Mouse (Mus musculus): ENCODE results near the gene Mcf2l. TPM values are rescaled to one million over a fixed set of nuclear protein-coding genes. Genes with fewer than 3 reads are reported as not detected.

The Mcf2l gene
- polyA plus RNA-seq, 1 experiment from 2014 or later, result 21.5 TPM

DNA sequence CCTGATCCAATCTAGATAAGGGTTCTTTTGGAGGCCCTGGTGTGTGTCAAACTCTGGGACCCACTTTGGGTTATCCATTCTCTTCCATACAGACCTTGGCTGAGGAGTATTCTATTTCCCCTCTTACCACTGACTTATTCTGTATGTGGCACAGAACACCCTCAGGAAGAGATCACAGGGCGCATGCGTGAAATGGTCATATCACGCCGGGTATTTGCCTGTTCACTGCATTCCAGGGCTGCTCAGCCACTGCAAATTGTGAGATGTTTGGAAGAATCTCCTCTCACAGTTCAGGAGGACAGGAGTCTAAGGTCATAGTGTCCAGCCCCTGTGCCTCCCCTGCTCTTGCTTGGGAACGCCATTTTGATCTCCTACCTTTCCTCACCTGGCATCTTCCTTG is 3.0 kb upstream of the Mcf2l start:
- ATAC-seq (ENCODE audit: low FRiP score, low TSS enrichment), result no peak
- Histone ChIP-seq H3K27me3 (ENCODE audit: insufficient read depth, low read length) (0 out of 2 replicates have a peak, but pooled peaks cover 9% of the 10 kb centered on the region), H3K4me3 (ENCODE audit: low read length) (no peak overlapping the region), H3K36me3 (ENCODE audit: insufficient read depth, low read length) (no peaks in the 10 kb centered on the region), H3K4me2 (replicated peaks; ENCODE audit: low read depth, low read length) (no peak overlapping the region), H3K9ac (replicated peaks; ENCODE audit: low read length) (no peak overlapping the region), H3K4me1 (ENCODE audit: insufficient read depth, low read length) (peaks cover 7% of the 10 kb centered on the region), H3K9me3 (ENCODE audit: low read length) (no peaks in the 10 kb centered on the region), H3K27ac (ENCODE audit: low read length) (no peak overlapping the region)
- WGBS, result 87% methylated on average over 5 of the region's 5 CpGs

DNA sequence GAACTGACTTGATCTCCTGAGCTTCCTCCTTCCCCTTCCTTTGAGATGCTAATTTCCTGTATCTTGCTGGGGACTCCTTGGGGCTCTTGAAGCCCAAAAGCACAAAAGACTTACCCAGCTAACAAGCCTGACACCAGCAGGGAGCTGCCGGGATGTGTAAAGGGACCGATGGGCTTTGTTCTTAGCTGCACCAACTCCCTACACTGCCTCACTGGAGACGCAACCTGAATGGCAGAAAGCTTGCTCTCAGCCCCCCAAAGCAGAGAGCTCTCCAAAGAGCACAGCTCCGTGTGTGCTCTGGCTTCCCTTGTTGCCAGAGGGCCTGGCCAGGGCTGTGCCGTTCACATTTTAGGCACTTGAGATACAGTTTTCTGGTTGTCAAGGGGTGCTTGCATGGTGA is 2.1 kb upstream of the Mcf2l start:
- 22% methylated on average over 5 of the region's 5 CpGs for WGBS
- Histone ChIP-seq H3K27me3 (ENCODE audit: insufficient read depth, low read length) (0 out of 2 replicates have a peak, but pooled peaks cover 9% of the 10 kb centered on the region), H3K9ac (replicated peaks; ENCODE audit: low read length) (no peak overlapping the region), H3K4me3 (ENCODE audit: low read length) (no peak overlapping the region), H3K36me3 (ENCODE audit: insufficient read depth, low read length) (no peaks in the 10 kb centered on the region), H3K4me1 (ENCODE audit: insufficient read depth, low read length) (peaks cover 15% of the 10 kb centered on the region), H3K4me2 (replicated peaks; ENCODE audit: low read depth, low read length) (no peak overlapping the region), H3K27ac (ENCODE audit: low read length) (no peak overlapping the region), H3K9me3 (ENCODE audit: low read length) (no peaks in the 10 kb centered on the region)
- no peak for ATAC-seq (ENCODE audit: low FRiP score, low TSS enrichment)

DNA sequence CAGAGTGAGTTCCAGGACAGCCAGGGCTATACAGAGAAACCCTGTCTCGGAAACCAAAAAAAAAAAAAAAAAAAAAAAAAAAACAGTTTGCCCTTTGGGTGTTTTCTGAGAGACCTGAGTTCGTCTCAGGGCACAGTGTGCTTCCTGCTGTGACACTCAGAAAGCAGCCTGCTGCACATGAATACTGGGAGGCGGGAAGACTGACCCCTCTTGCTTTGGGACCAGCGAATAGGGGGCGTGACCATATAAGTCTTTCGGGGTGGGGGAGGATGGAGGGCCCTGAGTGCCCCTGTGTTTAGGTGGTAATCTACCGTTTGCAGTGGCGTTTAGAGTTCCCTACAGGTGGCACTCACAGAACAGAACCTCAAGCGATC is 636 bp upstream of the Mcf2l start:
- no peak overlapping the region for H3K27ac ChIP-seq (ENCODE audit: low read length)
- H3K4me3 ChIP-seq (ENCODE audit: low read length), result peak overlapping the region; percentile 61
- WGBS, result 7% methylated on average over 9 of the region's 9 CpGs
- 0 out of 2 replicates have a peak, but pooled peaks have one; percentile 1 for ATAC-seq (ENCODE audit: low FRiP score, low TSS enrichment)
- no peaks in the 10 kb centered on the region for H3K36me3 ChIP-seq (ENCODE audit: insufficient read depth, low read length)
- 0 out of 2 replicates have a peak, but pooled peaks cover 9% of the 10 kb centered on the region for H3K27me3 ChIP-seq (ENCODE audit: insufficient read depth, low read length)
- H3K4me2 ChIP-seq (replicated peaks; ENCODE audit: low read depth, low read length), result peak overlapping the region; percentile 83
- H3K9me3 ChIP-seq (ENCODE audit: low read length), result no peaks in the 10 kb centered on the region
- peaks cover 30% of the 10 kb centered on the region for H3K4me1 ChIP-seq (ENCODE audit: insufficient read depth, low read length)
- H3K9ac ChIP-seq (replicated peaks; ENCODE audit: low read length), result peak overlapping the region; percentile 56

GRCm38 (mm10) chr8:12874194-12874791 is 687 bp downstream of the Mcf2l start:
- Histone ChIP-seq H3K9ac (replicated peaks; ENCODE audit: low read length) (peak overlapping the region; percentile 56), H3K27ac (ENCODE audit: low read length) (peak overlapping the region; percentile 76), H3K4me1 (ENCODE audit: insufficient read depth, low read length) (peaks cover 33% of the 10 kb centered on the region), H3K9me3 (ENCODE audit: low read length) (no peaks in the 10 kb centered on the region), H3K4me3 (ENCODE audit: low read length) (peak overlapping the region; percentile 61), H3K27me3 (ENCODE audit: insufficient read depth, low read length) (0 out of 2 replicates have a peak, but pooled peaks cover 9% of the 10 kb centered on the region), H3K4me2 (replicated peaks; ENCODE audit: low read depth, low read length) (peak overlapping the region; percentile 83), H3K36me3 (ENCODE audit: insufficient read depth, low read length) (no peaks in the 10 kb centered on the region)
- peak; percentile 21 for ATAC-seq (ENCODE audit: low FRiP score, low TSS enrichment)
- WGBS, result 15% methylated on average over 8 of the region's 8 CpGs

GRCm38 (mm10) chr8:12874971-12875370 is 1.4 kb downstream of the Mcf2l start:
- H3K9ac ChIP-seq (replicated peaks; ENCODE audit: low read length), result no peak overlapping the region
- no peak overlapping the region for H3K4me3 ChIP-seq (ENCODE audit: low read length)
- no peak for ATAC-seq (ENCODE audit: low FRiP score, low TSS enrichment)
- peak overlapping the region; percentile 27; the same call in 1 of the 2 replicates for H3K27ac ChIP-seq (ENCODE audit: low read length)
- H3K27me3 ChIP-seq (ENCODE audit: insufficient read depth, low read length), result 0 out of 2 replicates have a peak, but pooled peaks cover 9% of the 10 kb centered on the region
- H3K4me1 ChIP-seq (ENCODE audit: insufficient read depth, low read length), result peaks cover 33% of the 10 kb centered on the region
- 70% methylated on average over 4 of the region's 4 CpGs for WGBS
- H3K9me3 ChIP-seq (ENCODE audit: low read length), result no peaks in the 10 kb centered on the region
- H3K36me3 ChIP-seq (ENCODE audit: insufficient read depth, low read length), result peaks cover 2% of the 10 kb centered on the region; the same call in 1 of the 2 replicates
- H3K4me2 ChIP-seq (replicated peaks; ENCODE audit: low read depth, low read length), result peak overlapping the region; percentile 83; the same call in 1 of the 2 replicates

DNA sequence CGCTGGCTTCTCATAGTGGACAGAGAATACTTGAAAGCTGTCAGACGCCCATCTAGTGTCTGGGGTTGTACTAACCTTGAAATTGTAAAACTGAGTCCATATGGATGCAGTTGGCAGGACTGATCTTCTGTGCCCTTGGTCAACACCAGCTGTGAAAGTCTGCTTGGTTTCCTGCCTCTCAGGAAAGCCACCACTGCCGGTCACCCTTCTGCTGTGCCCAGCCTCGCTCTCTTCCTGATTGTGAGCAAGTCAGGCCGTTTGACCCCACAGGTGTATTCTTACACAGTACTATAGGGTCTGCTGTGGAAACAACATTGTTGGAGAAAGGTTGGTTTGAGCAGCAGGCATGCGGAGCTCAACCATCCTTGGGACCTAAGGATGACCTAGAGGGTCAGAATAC is 3.5 kb downstream of the Mcf2l start:
- WGBS, result 48% methylated on average over 6 of the region's 6 CpGs
- H3K36me3 ChIP-seq (ENCODE audit: insufficient read depth, low read length), result peaks cover 4% of the 10 kb centered on the region; the same call in 1 of the 2 replicates
- no peak overlapping the region for H3K4me2 ChIP-seq (replicated peaks; ENCODE audit: low read depth, low read length)

GRCm38 (mm10) chr8:12880163-12880562 is 6.6 kb downstream of the Mcf2l start:
- Histone ChIP-seq H3K36me3 (ENCODE audit: insufficient read depth, low read length) (peaks cover 8% of the 10 kb centered on the region; the same call in 1 of the 2 replicates), H3K4me3 (ENCODE audit: low read length) (no peak overlapping the region), H3K9ac (replicated peaks; ENCODE audit: low read length) (no peak overlapping the region), H3K4me2 (replicated peaks; ENCODE audit: low read depth, low read length) (no peak overlapping the region), H3K4me1 (ENCODE audit: insufficient read depth, low read length) (peaks cover 39% of the 10 kb centered on the region), H3K9me3 (ENCODE audit: low read length) (no peaks in the 10 kb centered on the region), H3K27ac (ENCODE audit: low read length) (no peak overlapping the region), H3K27me3 (ENCODE audit: insufficient read depth, low read length) (no peaks in the 10 kb centered on the region)
- 84% methylated on average over 6 of the region's 6 CpGs for WGBS
- ATAC-seq (ENCODE audit: low FRiP score, low TSS enrichment), result no peak

More for the DNA sequence above, 3.5 kb downstream of the Mcf2l start:
- ATAC-seq (ENCODE audit: low FRiP score, low TSS enrichment), result no peak
- H3K27me3 ChIP-seq (ENCODE audit: insufficient read depth, low read length), result 0 out of 2 replicates have a peak, but pooled peaks cover 4% of the 10 kb centered on the region
- H3K4me1 ChIP-seq (ENCODE audit: insufficient read depth, low read length), result peaks cover 33% of the 10 kb centered on the region
- peak overlapping the region; percentile 53; the same call in 1 of the 2 replicates for H3K27ac ChIP-seq (ENCODE audit: low read length)
- H3K9ac ChIP-seq (replicated peaks; ENCODE audit: low read length), result no peak overlapping the region
- no peak overlapping the region for H3K4me3 ChIP-seq (ENCODE audit: low read length)
- H3K9me3 ChIP-seq (ENCODE audit: low read length), result no peaks in the 10 kb centered on the region

GRCm38 (mm10) chr8:12883051-12884004 is 9.7 kb downstream of the Mcf2l start:
- 72% methylated on average over 21 of the region's 21 CpGs for WGBS

DNA sequence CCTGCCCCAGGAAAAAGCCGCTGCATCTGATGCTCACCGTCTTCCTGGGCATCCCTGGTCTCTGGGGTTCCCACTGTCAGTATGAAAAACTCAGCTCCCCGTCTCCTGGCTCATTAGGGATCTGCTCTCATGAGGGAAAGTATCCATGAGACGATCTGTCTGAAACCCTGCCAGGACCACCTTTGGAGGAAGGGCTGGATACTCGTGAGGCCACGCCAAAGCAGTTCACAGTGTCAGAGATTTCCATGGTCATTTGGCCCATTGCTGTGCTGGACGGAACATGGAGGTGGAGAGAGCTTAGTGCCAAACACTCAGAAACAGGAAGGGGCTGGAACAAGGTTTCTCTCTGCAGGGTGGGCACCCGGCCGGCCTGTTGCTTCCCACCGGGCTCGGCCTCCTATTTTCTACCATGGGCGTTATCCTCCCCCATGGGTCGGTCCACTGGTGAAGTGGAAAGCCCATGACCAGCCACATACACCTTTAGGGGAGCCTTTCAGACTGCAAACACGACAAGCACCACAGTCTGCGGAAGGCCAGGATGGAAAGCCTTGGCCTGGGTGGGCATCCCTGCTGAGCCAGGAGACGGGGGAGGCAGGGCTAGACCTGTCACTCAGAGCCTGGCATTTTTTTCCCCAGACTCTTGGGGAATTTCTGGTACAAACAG is 14.3 kb downstream of the Mcf2l start:
- Histone ChIP-seq H3K9me3 (ENCODE audit: low read length) (no peaks in the 10 kb centered on the region), H3K4me3 (ENCODE audit: low read length) (no peak overlapping the region), H3K9ac (replicated peaks; ENCODE audit: low read length) (no peak overlapping the region), H3K36me3 (ENCODE audit: insufficient read depth, low read length) (0 out of 2 replicates have a peak, but pooled peaks cover 6% of the 10 kb centered on the region), H3K27me3 (ENCODE audit: insufficient read depth, low read length) (no peaks in the 10 kb centered on the region), H3K27ac (ENCODE audit: low read length) (no peak overlapping the region), H3K4me1 (ENCODE audit: insufficient read depth, low read length) (peaks cover 5% of the 10 kb centered on the region; the same call in 1 of the 2 replicates), H3K4me2 (replicated peaks; ENCODE audit: low read depth, low read length) (no peak overlapping the region)
- ATAC-seq (ENCODE audit: low FRiP score, low TSS enrichment), result no peak
- 85% methylated on average over 16 of the region's 16 CpGs for WGBS

More at GRCm38 (mm10) chr8:12883051-12884004, 9.7 kb downstream of the Mcf2l start:
- 0 out of 2 replicates have a peak, but pooled peaks have one; percentile 24 for ATAC-seq (ENCODE audit: low FRiP score, low TSS enrichment)
- peaks cover 11% of the 10 kb centered on the region; the same call in 1 of the 2 replicates for H3K4me1 ChIP-seq (ENCODE audit: insufficient read depth, low read length)
- no peaks in the 10 kb centered on the region for H3K27me3 ChIP-seq (ENCODE audit: insufficient read depth, low read length)
- H3K9ac ChIP-seq (replicated peaks; ENCODE audit: low read length), result no peak overlapping the region; the same call in 1 of the 2 replicates
- H3K4me2 ChIP-seq (replicated peaks; ENCODE audit: low read depth, low read length), result no peak overlapping the region
- H3K36me3 ChIP-seq (ENCODE audit: insufficient read depth, low read length), result peaks cover 10% of the 10 kb centered on the region; the same call in 1 of the 2 replicates
- no peak overlapping the region for H3K4me3 ChIP-seq (ENCODE audit: low read length)
- no peak overlapping the region for H3K27ac ChIP-seq (ENCODE audit: low read length)
- no peaks in the 10 kb centered on the region for H3K9me3 ChIP-seq (ENCODE audit: low read length)
